Mouse (Mus musculus): Measurements from ENCODE around the gene Mov10l1.

Mov10l1 gene

DNA sequence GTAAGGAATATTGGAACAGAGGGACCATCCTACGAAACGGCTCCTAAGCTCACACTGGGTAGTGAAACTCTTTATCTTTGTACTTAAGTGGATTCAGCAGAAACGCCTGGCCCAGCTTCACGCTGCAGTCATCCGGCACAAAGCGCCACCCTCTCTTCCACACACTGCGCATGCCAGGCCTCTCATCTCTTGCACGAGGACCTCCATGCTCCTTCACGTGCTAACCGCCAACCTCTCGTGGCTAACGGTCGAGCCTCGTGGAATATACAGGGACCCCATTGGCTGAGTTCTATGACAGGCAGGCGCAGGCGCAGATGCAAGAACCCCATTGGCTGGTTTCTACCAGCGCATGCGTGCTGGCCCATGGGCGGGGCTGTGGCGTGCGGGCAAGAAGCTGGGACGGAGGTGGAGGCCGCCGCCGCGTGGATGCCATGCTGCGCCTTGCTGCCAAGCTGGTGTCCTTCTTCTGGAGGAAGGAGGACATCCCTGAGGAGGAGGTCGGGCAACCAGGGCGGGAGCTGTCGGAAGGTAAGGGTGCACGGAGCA, at the start of gene Mov10l1:
Mov10l1 (plus strand) TSS at position 376 of the 546 bp plus-strand sequence.
- DNase-seq (ENCODE audit: low read depth, low spot score), result peak; percentile 85

- DNase-seq (ENCODE audit: low read depth, low spot score), result no peak
Observed at GRCm38 (mm10) chr15:88934141-88934540, 48.6 kb upstream of the Mov10l1 start.

DNA sequence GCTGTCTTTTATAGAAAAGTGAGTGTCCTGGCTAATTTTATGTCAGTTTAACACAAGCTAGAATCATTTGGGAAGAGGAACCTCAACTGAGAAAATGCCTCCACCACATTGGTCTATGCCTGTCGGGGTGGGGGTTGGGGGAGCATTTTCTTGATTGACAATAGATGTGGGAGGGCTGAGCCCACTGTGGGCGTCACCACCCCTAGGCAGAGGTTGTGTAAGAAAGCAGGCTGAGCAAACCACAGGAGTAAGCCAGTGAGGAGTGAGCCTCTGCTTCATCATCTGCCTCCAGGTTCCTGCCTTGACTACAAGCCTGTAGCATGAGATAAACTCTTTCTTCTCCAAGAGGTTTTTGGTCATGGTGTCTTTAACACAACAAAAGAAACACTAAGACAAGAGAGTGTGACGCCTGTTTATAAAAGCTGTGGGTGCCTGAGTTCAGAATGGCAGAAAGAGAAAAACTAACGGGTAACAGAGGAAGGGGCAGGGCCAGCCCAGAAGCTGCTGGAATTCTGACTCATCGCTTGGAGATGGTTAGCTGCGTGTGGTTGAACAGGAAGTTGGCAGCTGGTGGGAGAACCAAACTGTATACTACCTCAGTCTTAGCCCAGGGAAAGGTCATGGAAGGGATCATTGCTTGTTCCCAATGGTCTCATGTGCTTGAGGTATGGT, 46.0 kb upstream of the Mov10l1 start:
- peak; percentile 24 for DNase-seq (ENCODE audit: low read depth, low spot score)

DNA sequence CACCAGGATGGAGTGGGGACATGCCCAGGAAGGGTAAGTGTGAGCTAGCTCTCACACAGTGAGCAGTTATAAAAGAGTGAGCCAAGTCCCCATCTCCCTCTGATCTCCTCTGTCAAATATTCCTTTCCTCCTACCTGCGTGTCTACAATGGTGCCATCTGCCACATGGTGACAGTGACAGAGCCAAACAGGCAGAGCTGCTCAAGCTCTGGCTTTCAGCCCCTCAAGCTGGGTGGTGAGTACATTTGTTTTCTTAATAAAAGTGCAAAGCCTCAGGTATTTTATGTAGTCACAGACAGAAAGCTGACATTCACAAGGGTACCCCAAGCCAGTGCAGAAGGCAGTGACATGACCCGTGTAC, 45.4 kb upstream of the Mov10l1 start:
- no peak for DNase-seq (ENCODE audit: low read depth, low spot score)

GRCm38 (mm10) chr15:88942783-88943182, 39.9 kb upstream of the Mov10l1 start:
- no peak for DNase-seq (ENCODE audit: low read depth, low spot score)

DNA sequence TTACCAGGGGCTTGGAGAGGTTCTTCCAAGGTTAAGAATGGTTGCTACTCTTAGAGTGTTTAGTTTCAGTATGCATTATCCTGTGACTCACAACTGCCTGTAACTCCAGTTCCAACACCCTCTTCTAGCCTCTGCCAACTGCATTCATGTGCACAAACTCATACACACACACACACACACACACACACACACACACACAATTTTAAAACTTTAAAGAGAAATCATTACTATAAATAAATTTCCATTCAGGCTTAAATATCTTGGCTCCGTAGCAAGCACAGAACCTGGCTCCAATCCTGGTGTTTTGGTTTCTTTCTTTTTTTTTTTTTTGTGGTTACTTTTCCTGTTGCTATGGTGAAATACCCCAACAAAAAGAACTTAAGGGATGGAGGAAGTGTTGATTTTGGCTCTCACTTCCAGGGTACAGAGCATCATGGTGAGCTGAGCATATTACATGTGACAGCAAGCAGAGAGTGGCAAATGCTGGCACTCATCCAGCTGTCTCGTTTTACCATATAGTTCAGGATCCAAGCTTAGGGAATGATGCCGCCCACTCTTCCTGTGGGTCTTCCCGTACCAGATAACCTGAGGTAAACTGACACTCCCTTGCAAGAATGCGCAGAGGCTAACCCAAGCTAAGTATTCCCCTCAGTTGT, 38.7 kb upstream of the Mov10l1 start:
- no peak for DNase-seq (ENCODE audit: low read depth, low spot score)

GRCm38 (mm10) chr15:88946851-88947250, 35.9 kb upstream of the Mov10l1 start:
- no peak for DNase-seq (ENCODE audit: low read depth, low spot score)

DNA sequence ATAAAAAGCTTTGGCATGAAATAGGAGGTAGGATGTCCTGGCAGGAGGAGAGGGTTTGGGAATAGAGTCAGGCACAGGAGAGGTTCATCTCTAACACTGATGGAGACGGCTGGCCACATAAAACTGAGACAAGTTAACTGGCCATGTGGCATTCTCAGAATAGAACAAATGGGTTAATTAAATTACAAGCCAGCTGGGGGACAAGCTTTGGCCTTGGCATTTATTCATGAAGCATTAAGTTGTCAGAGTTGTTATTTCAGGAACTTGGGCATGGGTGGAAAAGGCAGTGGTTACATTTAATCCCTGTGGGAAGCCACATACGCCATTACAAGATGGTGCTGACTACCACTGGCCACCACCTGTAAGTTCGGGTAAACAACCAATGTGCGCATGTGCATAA, 31.5 kb upstream of the Mov10l1 start:
- DNase-seq (ENCODE audit: low read depth, low spot score), result no peak

GRCm38 (mm10) chr15:88954368-88955072, 28.2 kb upstream of the Mov10l1 start, which contains the start of gene Ttll8:
TSS of gene Ttll8 (minus strand) at chr15:88954418.
- peak; percentile 38 for DNase-seq (ENCODE audit: low read depth, low spot score)

GRCm38 (mm10) chr15:88955342-88955741, 27.4 kb upstream of the Mov10l1 start:
- DNase-seq (ENCODE audit: low read depth, low spot score), result no peak

GRCm38 (mm10) chr15:88957522-88957921, 25.2 kb upstream of the Mov10l1 start:
- no peak for DNase-seq (ENCODE audit: low read depth, low spot score)

GRCm38 (mm10) chr15:88964070-88964578, 18.6 kb upstream of the Mov10l1 start:
- no peak for DNase-seq (ENCODE audit: low read depth, low spot score)

DNA sequence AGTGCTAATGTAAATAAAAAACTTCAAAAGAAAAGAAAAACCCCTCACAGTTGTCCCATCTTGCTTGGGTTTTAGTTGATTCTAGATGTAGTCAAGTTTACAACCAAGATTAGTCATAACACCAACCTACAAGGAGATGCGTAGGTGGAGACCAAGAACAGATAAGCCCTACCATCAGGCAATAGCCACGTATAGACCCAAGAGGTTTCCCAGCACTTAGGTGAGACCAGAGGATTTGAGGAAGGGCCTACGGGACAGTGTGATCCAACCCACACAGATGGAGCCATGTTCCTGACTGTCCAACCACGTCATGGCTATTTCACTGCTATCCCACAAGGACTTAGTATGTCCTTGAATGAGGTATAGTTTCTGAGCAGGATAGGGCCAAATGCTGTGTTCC, 10.4 kb upstream of the Mov10l1 start:
- no peak for DNase-seq (ENCODE audit: low read depth, low spot score)

DNA sequence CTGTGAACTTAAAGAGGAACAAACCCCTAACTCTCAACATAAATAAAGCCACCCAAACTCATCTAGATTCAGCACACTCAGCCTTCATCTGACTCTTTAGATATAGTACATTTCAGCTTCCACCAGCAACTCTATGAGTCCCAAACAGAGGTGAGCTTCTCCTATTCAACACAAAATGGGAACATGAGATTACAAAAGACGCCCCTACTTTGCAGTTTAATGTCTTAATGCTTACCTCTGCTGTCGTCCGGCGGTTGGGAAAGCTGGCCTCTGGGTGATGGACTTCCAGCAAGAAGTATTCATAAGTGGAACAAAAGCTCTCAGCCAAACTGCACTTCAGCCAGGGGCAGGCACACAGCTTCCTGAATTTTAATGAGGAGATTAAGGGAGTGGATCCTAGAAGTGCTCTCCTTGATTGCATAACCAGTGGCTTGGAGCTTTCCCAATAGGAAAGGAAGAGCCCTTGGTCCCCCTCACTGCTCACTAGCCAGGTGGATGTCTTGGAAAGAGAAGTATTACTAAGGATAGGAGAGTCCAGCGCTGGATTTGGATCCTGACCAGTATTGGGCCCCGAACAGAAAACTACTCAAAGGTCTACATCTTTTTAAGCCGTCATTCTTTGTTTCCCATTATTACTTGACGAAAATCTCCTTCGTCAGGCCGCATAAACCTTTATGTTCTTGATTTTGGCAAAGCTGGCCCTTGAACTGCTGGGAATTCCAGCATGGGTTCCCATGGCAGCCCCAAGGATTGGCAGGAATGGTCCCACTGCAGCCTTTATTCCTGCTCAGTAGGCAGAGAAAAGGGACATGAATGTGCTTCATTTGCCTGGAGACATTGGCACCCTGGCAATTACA, 4.2 kb upstream of the Mov10l1 start, which contains the start of gene Mlc1:
Mlc1 (minus strand) TSS at position 727 of the 857 bp plus-strand sequence.
- DNase-seq (ENCODE audit: low read depth, low spot score), result no peak

GRCm38 (mm10) chr15:88979138-88979446, 3.6 kb upstream of the Mov10l1 start:
- no peak for DNase-seq (ENCODE audit: low read depth, low spot score)

GRCm38 (mm10) chr15:88989236-88989635, 6.5 kb downstream of the Mov10l1 start:
- no peak for DNase-seq (ENCODE audit: low read depth, low spot score)

DNA sequence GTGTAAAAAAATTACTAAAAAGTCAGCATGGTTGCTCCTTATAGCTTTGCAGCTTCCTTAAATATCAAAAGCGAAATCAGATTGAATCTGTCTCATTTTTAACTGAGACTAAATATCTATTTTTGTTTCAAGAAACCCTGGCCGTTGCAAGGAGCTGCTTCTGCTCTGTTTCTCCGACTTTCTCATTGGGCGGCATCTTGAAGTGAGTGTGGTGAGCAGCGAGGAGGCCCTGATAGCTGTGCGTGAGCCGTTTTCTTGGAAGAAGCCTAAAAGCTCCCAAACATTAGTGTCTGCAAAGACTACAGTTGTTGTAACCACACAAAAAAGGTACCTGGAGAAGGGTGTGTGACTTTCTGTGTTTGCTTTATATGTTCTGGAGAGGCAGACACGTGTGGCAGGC, 15.9 kb downstream of the Mov10l1 start:
- no peak for DNase-seq (ENCODE audit: low read depth, low spot score)

DNA sequence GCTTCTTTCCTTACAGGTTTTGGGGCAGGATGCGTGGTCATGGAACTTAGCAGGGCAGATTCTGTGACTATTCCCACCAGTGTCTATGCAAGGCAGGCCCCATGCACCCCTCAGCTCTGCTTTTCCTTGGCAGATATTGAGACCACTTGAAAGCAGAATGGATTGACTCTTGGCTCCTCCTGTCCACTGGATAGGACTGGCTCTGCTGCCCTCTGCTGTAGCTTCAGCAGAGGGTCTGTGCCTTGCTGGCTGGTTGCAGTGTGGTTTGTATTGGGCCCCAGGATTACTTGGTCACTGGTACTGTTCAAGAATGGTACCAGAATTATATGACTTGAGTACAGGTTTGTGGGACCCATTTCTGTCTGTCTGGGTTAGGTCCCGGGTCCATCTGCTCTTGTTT, 16.4 kb downstream of the Mov10l1 start:
- DNase-seq (ENCODE audit: low read depth, low spot score), result no peak

- DNase-seq (ENCODE audit: low read depth, low spot score), result no peak
Observed at GRCm38 (mm10) chr15:89000367-89000766, 17.7 kb downstream of the Mov10l1 start.

GRCm38 (mm10) chr15:89001245-89001644, 18.5 kb downstream of the Mov10l1 start:
- no peak for DNase-seq (ENCODE audit: low read depth, low spot score)

DNA sequence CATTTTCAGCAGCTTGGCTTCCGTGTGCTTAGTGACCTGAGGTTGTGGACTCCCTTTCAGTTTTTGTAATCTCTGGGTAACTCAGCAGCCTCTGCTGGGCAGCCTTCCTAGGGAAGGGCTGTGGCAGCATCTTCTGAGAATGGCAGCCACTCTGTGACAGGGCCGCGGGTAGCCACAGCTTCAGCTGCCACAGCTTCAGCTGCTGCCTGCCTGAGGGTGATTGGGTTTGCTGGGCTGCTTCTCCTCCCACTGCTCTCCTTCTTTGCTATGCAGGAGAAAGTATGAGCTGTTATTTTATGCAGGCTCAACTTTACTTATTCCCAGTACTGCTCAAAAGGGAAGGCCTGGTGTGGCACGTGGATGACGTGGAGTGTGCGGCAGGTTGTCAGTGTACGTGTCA, 24.3 kb downstream of the Mov10l1 start:
- DNase-seq (ENCODE audit: low read depth, low spot score), result no peak

All from ZHBTc4 (cell line).